Mouse (Mus musculus): ENCODE results near the gene Aars2. TPM values are rescaled to one million over a fixed set of nuclear protein-coding genes. Genes with fewer than 3 reads are reported as not detected.

Gene Aars2
- total and polyA plus RNA-seq, 3 experiments = 12.4 to 23.1 (median 17.5) TPM

GRCm38 (mm10) chr17:45557998-45558862, 51.6 kb downstream of the Aars2 start:
- peak overlapping the region; percentile 80 for H3K4me2 ChIP-seq (ENCODE audit: insufficient read depth, low read depth, poor library complexity, severe bottlenecking)

GRCm38 (mm10) chr17:45559732-45560525, 53.3 kb downstream of the Aars2 start:
- dilution Hi-C loops (cut with MboI; ENCODE audit: extremely low pct_ligation_motif_present, extremely low pct_unique_long_range_greater_than_20kb, low sequenced_read_pairs) = no loop called here
- peaks cover 24 to 34% of the 10 kb centered on the region in 2 experiments for H3K4me1 ChIP-seq (ENCODE audit: control insufficient read depth in 1 of 2, insufficient read depth in 2 of 2)
- peak; percentile 73 for DNase-seq (ENCODE audit: extremely low read depth)
- no peaks in the 10 kb centered on the region for H3K9me3 ChIP-seq (replicated peaks; ENCODE audit: low read length)
- in situ Hi-C loops (cut with MboI; ENCODE audit: low pct_ligation_motif_present, low pct_unique_long_range_greater_than_20kb, low sequenced_read_pairs) = loop anchor here (5.0 kb wide), 1 partner anchor 83 kb away; the partner anchor contains the start of gene Spats1
- H3K4me3 ChIP-seq (replicated peaks in 1 of 3; ENCODE audit: low read depth in 2 of 3, low read length in 2 of 3, poor library complexity in 1 of 3) = peak overlapping the region; percentile 41 to 100 (median 90)
- H3K27ac ChIP-seq (ENCODE audit: insufficient read depth, low read depth) = peak overlapping the region; percentile 90
- H3K36me3 ChIP-seq (replicated peaks in 1 of 2; ENCODE audit: control insufficient read depth in 1 of 2, insufficient read depth in 1 of 2, low read length in 1 of 2) = peaks cover 38 to 63% of the 10 kb centered on the region in 2 experiments
- peak overlapping the region; percentile 80 for H3K4me2 ChIP-seq (ENCODE audit: insufficient read depth, low read depth, poor library complexity, severe bottlenecking)
- H3K79me2 ChIP-seq (replicated peaks; ENCODE audit: control insufficient read depth, extremely low read depth, insufficient read depth, poor library complexity, severe bottlenecking) = peaks cover 43% of the 10 kb centered on the region
- peak overlapping the region; percentile 99; the same call in 1 of the 2 replicates for H3K9ac ChIP-seq (ENCODE audit: insufficient read depth, low read depth)
- H3K27me3 ChIP-seq (replicated peaks) = no peaks in the 10 kb centered on the region
- TF ChIP-seq KAT2A (IDR thresholded peaks at IDR 0.05; ENCODE audit: insufficient replicate concordance, low read length) = no peak
- no peak for TF ChIP-seq ZKSCAN1 (IDR thresholded peaks at IDR 0.05; ENCODE audit: borderline replicate concordance, low read depth, low read length)
- TF ChIP-seq HCFC1 (IDR thresholded peaks at IDR 0.05; ENCODE audit: low read depth, low read length) = no peak
- TF ChIP-seq RAD21 (IDR thresholded peaks at IDR 0.05; ENCODE audit: low read depth, low read length) = no peak
- no peak for TF ChIP-seq CHD1 (IDR thresholded peaks at IDR 0.05; ENCODE audit: low read depth, low read length)
- peak; percentile 77 for TF ChIP-seq TCF12 (IDR thresholded peaks at IDR 0.05; ENCODE audit: low read depth, low read length)
- TF ChIP-seq IRF4 (IDR thresholded peaks at IDR 0.05; ENCODE audit: low read depth, low read length) = peak; percentile 81
- TF ChIP-seq ETS1 (conservative IDR thresholded peaks at IDR 0.05; ENCODE audit: low read depth, low read length) = peak; percentile 83
- no peak for TF ChIP-seq CTCF (conservative IDR thresholded peaks at IDR 0.05 in 1 of 2, IDR thresholded peaks at IDR 0.05 in 1 of 2; ENCODE audit: low read depth in 2 of 2, low read length in 2 of 2)
- TF ChIP-seq ZC3H11A (IDR thresholded peaks at IDR 0.05; ENCODE audit: low read depth, low read length) = no peak
- TF ChIP-seq RCOR1 (conservative IDR thresholded peaks at IDR 0.05; ENCODE audit: low read depth, low read length) = no peak
- 0 out of 2 replicates have a peak, but pooled peaks have one; percentile 7 for TF ChIP-seq MAZ (IDR thresholded peaks at IDR 0.05; ENCODE audit: low read depth, low read length)
- 0 out of 2 replicates have a peak, but pooled peaks have one; percentile 38 for TF ChIP-seq MYC (IDR thresholded peaks at IDR 0.05; ENCODE audit: low read depth, low read length)
- TF ChIP-seq MXI1 (IDR thresholded peaks at IDR 0.05; ENCODE audit: low read depth, low read length) = peak; percentile 18; the same call in 1 of the 2 replicates
- TF ChIP-seq JUN (IDR thresholded peaks at IDR 0.05; ENCODE audit: insufficient read depth, low read depth, low read length) = 0 out of 2 replicates have a peak, but pooled peaks have one; percentile 15
- no peak for TF ChIP-seq MEF2A (IDR thresholded peaks at IDR 0.05; ENCODE audit: borderline replicate concordance, low read depth, low read length)
- TF ChIP-seq POLR2AphosphoS2 (IDR thresholded peaks at IDR 0.05; ENCODE audit: low read depth, low read length) = no peak
- TF ChIP-seq TBP (conservative IDR thresholded peaks at IDR 0.05; ENCODE audit: low read depth, low read length) = peak; percentile 64; the same call in 1 of the 2 replicates
- peak; percentile 80 for TF ChIP-seq EP300 (IDR thresholded peaks at IDR 0.05; ENCODE audit: low read length)

More at GRCm38 (mm10) chr17:45557998-45558862, 51.6 kb downstream of the Aars2 start:
- H3K79me2 ChIP-seq (replicated peaks; ENCODE audit: control insufficient read depth, extremely low read depth, insufficient read depth, poor library complexity, severe bottlenecking) = peaks cover 41% of the 10 kb centered on the region
- dilution Hi-C loops (cut with MboI; ENCODE audit: extremely low pct_ligation_motif_present, extremely low pct_unique_long_range_greater_than_20kb, low sequenced_read_pairs) = no loop called here
- peak overlapping the region; percentile 99 for H3K9ac ChIP-seq (ENCODE audit: insufficient read depth, low read depth)
- peaks cover 38 to 63% of the 10 kb centered on the region in 2 experiments for H3K36me3 ChIP-seq (replicated peaks in 1 of 2; ENCODE audit: control insufficient read depth in 1 of 2, insufficient read depth in 1 of 2, low read length in 1 of 2)
- peak; percentile 66 for DNase-seq (ENCODE audit: extremely low read depth)
- in situ Hi-C loops (cut with MboI; ENCODE audit: low pct_ligation_motif_present, low pct_unique_long_range_greater_than_20kb, low sequenced_read_pairs) = loop anchor here (5.0 kb wide), 1 partner anchor 81 kb away; the partner anchor contains the start of gene Spats1
- H3K27me3 ChIP-seq (replicated peaks) = no peaks in the 10 kb centered on the region
- H3K9me3 ChIP-seq (replicated peaks; ENCODE audit: low read length) = no peaks in the 10 kb centered on the region
- peak overlapping the region; percentile 99 for H3K27ac ChIP-seq (ENCODE audit: insufficient read depth, low read depth)
- peak overlapping the region; percentile 90 to 100 (median 99) for H3K4me3 ChIP-seq (replicated peaks in 1 of 3; ENCODE audit: low read depth in 2 of 3, low read length in 2 of 3, poor library complexity in 1 of 3)
- peak; percentile 69 for TF ChIP-seq ETS1 (conservative IDR thresholded peaks at IDR 0.05; ENCODE audit: low read depth, low read length)
- peak; percentile 72; the same call in 1 of the 2 replicates for TF ChIP-seq MXI1 (IDR thresholded peaks at IDR 0.05; ENCODE audit: low read depth, low read length)
- TF ChIP-seq MAX (IDR thresholded peaks at IDR 0.05; ENCODE audit: low read length) = peak; percentile 6; the same call in 1 of the 2 replicates
- TF ChIP-seq CTCF (conservative IDR thresholded peaks at IDR 0.05 in 1 of 2, IDR thresholded peaks at IDR 0.05 in 1 of 2; ENCODE audit: low read depth in 2 of 2, low read length in 2 of 2) = no peak
- TF ChIP-seq ELF1 (IDR thresholded peaks at IDR 0.05; ENCODE audit: low read depth, low read length) = peak; percentile 70
- peak; percentile 77 for TF ChIP-seq SIN3A (IDR thresholded peaks at IDR 0.05; ENCODE audit: low read length)
- TF ChIP-seq TCF12 (IDR thresholded peaks at IDR 0.05; ENCODE audit: low read depth, low read length) = peak; percentile 92
- no peak; the same call in none of the 2 replicates for TF ChIP-seq POLR2AphosphoS2 (IDR thresholded peaks at IDR 0.05; ENCODE audit: low read depth, low read length)
- TF ChIP-seq TBP (conservative IDR thresholded peaks at IDR 0.05; ENCODE audit: low read depth, low read length) = no peak
- TF ChIP-seq IRF4 (IDR thresholded peaks at IDR 0.05; ENCODE audit: low read depth, low read length) = peak; percentile 76
- peak; percentile 4; the same call in 1 of the 2 replicates for TF ChIP-seq NELFE (IDR thresholded peaks at IDR 0.05; ENCODE audit: low read depth, low read length)
- TF ChIP-seq POLR2A (IDR thresholded peaks at IDR 0.05; ENCODE audit: low read depth, low read length) = peak; percentile 47
- peak; percentile 43 for TF ChIP-seq ZMIZ1 (IDR thresholded peaks at IDR 0.05; ENCODE audit: low read depth, low read length)
- 0 out of 2 replicates have a peak, but pooled peaks have one; percentile 40 for TF ChIP-seq NRF1 (IDR thresholded peaks at IDR 0.05; ENCODE audit: low read depth, low read length)
- TF ChIP-seq JUND (conservative IDR thresholded peaks at IDR 0.05; ENCODE audit: low read depth, low read length) = no peak
- TF ChIP-seq MEF2A (IDR thresholded peaks at IDR 0.05; ENCODE audit: borderline replicate concordance, low read depth, low read length) = peak; percentile 65
- TF ChIP-seq HCFC1 (IDR thresholded peaks at IDR 0.05; ENCODE audit: low read depth, low read length) = peak; percentile 33; the same call in 1 of the 2 replicates
- TF ChIP-seq MAFK (IDR thresholded peaks at IDR 0.05; ENCODE audit: insufficient replicate concordance, low read length) = 0 out of 2 replicates have a peak, but pooled peaks have one; percentile 54
- peak; percentile 63 for TF ChIP-seq BHLHE40 (IDR thresholded peaks at IDR 0.05; ENCODE audit: low read depth, low read length)
- peaks cover 26 to 50% of the 10 kb centered on the region in 2 experiments for H3K4me1 ChIP-seq (ENCODE audit: control insufficient read depth in 1 of 2, insufficient read depth in 2 of 2)
